Mouse (Mus musculus) monocyte, adult 5-6 weeks (primary cell): ENCODE measurements around the gene Ikzf3. TPM values are rescaled to one million over a fixed set of nuclear protein-coding genes. Genes with fewer than 3 reads are reported as not detected.

ENCODE experiments used
- ATAC-seq: fragments of 153-309, 156-312 bp; replicated peaks from 2 replicates; pipeline ENCODE4 v1.8.0; 2017; ENCODE audit warnings: mild to moderate bottlenecking; ENCODE audit not compliant: low TSS enrichment, insufficient number of reproducible peaks, severe bottlenecking, poor library complexity, low FRiP score
- total RNA-seq: library from RNA; stranded (forward); fragments of 200-1000, 200-491, 200-594 nt; gene quantifications from 3 replicates; pipeline ENCODE4 v1.2.3, GENCODE M21; 2017

Gene Ikzf3
- total RNA-seq, 1 experiment from 2014 or later, result 102 TPM

DNA sequence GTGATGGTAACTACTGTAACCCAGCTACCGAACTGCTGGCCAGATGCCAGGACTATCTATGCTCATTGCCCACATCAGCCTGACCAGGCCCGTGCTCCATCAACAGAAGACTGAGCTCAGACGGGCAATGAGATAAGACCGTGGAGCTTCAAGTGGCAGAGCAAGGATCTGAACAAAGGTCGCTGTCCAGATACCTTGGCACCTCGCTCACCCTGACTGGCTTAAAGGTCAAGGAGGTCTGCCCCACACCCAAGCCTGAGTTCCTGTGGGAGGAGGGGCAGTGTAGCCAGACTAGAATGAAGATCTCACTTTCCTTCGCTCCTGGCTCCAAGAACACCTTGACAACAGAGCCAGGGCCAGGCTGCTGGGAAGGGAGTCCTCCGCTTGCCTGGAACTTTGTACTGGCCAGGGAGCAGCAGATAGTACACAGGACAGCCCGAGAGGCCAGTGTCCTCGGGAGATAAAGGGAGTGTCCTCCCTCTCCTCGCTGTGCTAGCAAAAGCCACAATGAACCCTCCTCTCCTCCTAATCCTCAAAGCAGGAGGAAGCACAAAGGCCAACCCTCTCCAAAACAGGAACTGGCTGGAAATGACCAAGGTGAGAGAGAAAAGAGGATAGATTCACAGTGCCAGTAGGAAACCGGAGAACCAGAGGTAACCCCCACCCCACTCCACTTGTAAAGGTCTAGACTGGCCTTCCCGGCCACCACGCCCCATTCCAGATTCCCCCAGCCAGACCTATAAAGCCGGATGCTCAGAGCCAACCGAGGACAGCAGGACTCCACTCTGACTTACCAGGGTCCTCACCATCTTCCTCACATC, 34.7 kb upstream of the Ikzf3 start:
- ATAC-seq, result no peak

DNA sequence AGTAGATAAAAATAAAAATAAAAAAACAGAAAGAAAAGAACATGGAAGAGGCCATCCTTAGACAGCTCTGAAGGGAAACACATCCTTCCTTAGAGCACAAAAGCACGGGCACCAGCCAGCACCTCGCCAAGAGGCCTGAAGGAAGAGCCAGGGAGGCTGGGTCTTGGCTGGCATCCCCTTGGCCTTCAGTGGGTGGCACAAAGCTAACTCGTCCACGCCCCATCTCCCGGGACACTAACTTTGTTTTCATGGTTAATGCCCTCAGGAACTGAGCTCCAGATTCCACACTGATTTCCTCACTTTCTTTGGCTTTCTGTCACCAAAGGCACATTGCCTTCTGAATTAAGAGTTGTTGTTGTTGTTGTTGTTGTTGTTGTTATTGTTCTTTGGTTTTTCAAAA, 31.9 kb upstream of the Ikzf3 start:
- no peak for ATAC-seq

DNA sequence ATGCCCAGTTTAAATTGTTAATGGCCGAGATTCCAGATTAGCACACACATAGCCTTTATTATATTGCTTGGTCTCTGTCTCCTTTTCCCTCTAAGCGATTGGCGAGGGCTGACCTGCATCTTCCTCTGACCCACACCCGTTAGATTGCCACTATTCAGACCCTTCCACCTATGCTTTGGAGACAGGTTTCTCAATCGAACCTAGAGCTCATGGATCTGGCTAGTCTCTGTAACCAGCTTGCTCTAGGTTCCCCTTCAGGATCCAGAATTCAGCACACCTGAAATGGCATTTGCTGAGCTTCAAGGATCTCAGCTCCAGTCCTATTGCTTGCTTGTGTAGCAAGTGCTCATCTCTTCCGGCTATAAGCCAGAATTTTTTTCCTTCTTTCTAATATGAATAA, 23.6 kb upstream of the Ikzf3 start:
- no peak for ATAC-seq

DNA sequence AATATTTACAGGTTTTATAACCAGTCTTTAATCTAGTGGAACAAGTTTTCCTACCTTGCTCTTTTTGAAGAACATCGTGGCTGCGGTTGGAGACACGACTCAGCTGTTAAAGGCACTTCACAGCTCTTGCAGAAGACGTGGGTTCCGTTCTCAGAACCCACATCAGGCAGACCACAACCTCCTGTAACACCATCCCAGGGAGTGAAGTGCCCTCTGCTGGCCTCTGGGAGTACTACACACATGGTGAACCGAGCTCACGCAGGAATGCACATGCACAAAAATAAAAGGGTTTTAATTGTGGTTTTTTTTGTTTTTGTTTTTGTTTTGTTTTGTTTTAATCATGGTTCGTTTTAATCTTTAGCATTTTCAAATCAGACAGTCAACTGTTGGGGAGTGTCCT, 22.5 kb upstream of the Ikzf3 start:
- no peak for ATAC-seq

DNA sequence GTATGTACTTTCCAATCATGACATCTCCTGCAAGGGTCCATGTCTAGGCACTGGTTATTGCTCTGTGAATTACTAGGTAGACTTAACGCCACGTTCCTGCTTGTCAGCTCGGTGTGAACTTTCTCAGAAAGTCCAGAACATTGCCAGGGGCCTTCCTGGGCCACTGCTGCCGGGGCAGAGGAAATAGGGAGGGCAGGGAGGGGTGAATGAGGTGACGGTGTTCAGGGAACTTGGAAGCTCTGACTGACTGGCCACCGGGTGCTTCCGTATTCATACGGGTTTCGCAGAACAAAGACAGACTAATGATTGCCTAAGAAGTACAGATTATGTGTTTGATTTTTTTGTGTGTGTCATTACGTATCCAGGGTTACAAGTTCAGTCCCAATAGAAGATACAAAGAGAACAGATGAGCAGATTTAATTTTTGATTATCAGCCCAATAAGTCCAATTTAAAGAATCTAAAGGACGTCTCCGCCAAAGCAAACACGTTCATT, 18.1 kb upstream of the Ikzf3 start:
- ATAC-seq, result no peak

DNA sequence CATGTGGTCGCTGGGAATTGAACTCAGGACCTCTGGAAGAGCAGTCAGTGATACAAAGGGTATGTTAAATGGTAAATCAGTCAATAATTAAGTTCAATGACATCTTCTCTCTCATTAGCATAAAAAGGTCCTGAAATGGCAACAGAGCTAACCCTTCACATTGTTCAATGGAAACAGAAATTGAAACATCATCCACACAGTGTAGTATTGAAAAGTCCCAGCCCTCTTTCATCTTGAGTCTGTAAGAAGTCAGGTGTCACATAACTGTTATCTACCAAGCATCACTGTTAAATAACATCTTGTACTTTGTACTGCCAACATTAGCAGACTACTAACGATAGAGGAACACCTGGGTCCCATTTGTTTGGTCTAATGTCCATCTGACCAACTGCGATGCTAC, 17.2 kb upstream of the Ikzf3 start:
- ATAC-seq, result no peak

DNA sequence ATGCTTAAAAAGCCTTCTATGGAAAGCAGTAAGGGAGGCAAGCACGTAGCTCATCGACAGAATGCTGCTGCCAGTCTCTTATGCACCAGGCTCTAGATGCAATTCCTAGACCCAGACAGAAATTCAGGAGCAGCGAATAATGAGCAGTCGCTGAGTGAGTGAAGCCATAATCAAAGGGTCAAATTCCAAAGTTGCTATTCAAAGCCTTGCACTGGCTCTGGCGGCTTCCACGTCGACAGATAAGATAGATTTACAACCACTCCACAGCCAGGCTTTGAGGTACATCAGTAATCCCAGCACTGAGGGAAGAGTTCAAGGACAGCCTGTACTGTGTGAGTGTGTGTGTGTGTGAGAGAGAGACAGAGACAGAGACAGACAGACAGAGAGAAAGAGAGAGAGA, 15.1 kb upstream of the Ikzf3 start:
- ATAC-seq, result no peak

DNA sequence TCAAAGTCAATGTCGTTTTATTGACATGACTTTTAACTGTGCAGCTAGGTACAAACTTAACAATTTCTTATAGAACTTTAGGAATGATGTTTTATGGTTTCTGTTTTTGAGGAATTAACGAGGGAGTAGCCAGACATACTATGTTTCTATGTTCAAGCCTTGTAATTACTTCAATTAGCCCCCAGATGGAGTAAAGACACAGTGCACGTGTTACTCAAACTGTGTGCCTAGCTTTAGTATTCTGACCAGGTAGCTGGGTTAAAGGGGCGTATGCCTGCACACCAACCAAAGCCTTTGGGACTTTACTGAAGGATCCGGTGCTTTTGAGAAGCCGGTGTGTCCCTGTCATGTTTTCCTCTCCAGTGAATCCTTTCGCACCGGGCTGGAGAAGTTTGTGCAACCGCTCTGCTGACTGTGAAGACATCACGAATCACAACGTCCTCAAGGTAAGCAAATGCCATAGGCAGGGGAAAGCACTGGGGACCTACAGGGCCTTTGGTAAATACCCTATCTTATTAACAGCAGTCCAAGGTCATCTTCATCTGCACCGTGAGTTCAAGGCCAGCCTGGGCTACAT, 9.4 kb upstream of the Ikzf3 start:
- ATAC-seq, result no peak

DNA sequence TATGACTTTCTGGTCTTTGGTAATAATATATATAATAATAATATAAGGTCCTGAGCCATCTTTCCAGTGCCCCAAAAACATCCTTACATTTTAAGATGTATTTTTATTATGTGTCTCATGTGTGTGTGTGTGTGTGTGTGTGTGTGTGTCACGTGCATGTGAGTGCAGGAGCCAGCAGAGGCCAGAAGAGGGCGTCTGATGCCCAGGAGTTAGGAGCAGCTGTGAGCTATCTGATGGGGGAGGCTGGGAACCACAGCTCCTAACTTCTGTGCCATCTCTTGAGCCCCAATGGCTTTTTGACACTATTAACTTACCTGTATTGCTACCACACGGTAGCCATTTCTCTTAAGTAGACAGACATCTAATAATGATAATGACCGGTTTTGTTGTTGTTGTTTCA, 8.1 kb upstream of the Ikzf3 start:
- ATAC-seq, result no peak

DNA sequence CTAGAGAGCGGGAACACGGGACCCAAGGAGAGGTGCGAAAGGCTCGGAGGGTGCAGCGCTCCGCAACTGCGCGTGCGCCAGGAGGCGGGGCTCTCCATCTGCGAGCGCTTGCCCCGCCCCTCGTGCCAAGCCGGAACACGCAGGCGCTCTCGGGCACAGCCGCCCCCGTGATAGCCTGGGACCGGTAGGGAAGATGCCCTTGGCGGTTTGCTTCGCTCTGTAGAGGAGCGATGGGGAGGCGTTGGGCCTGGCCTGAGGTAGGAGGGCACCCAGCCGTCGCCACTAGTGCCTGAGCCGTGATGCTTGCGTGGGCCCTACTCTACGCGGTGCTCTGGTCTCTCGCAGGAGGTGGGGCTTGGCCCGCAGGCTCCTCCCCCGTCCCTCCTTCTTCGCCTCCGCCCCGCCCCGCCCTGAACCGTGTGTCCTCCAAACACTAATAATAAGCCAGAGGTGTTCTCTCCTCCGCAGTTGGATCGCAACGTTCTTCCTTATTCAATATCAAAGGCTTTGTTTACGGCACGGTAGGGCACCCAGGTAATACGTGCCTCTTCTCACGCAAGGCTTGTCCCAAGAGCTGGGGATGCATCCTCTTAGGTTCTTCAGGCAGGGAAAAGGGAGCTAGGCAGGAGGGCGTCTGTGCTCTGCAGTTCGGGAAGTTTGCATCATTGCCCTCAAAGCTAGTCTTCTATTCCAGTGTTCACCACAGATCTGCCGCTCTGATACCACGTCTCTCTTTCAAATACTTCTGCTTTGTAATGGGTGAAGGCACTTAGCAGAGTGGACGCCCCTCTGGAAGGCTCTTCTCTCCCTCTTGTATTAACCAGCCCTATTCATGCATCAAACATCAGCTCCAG, 5.4 kb upstream of the Ikzf3 start, which contains the start of gene Zpbp2:
Gene Zpbp2 (plus strand): TSS at position 123 of the 854 bp plus-strand sequence.
- peak; percentile 78 for ATAC-seq

DNA sequence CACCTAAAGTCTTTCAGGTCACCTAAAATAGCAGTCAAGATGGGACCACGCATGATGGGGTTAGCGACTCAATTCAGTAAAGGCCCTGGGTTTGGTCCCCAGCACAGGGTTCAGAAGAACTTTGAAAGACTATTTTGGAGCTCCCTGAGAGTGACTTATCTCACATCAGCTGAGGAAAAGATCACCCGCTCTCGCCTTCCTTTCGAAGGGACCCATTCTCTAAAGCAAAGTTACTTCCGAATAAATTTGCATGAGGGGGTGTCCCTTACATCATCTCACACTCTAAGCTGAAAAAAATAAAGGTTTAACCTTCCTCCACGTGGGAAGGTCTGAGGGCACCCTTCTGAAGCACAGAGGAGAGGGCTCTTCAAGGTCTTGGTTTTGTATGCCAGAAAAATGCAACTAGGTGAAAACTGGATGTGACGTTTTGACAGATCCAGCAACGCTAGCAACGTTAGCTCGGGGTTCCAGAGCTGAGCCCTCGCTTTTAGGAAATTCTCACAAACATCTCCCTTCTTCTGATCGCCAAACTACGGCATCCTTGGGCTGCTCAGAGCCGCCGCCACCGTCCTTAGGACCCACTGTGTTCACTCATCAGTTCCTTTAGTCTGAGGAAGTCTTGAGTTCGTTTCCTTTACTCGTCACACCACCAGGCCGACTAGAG, 4.6 kb upstream of the Ikzf3 start:
- ATAC-seq, result 0 out of 2 replicates have a peak, but pooled peaks have one; percentile 34

DNA sequence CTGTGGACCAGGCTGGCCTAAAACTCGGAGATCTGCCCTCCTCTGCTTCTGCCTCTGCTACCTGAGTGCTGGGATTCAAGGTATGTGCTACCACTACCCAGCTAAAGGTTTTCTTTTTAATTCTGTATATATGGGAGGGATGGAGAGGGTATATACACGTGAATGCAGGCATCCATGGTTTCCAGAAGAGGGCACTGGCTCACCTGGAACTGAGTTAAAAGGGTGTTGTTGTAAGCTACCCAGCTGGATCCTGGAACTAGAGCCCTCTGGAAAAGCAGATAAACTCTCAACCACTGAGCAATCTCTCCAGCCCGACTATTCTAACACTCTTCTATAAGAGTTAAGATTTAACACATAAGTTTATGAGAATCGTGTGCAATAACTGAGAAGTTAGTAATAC, 3.5 kb upstream of the Ikzf3 start:
- no peak for ATAC-seq

DNA sequence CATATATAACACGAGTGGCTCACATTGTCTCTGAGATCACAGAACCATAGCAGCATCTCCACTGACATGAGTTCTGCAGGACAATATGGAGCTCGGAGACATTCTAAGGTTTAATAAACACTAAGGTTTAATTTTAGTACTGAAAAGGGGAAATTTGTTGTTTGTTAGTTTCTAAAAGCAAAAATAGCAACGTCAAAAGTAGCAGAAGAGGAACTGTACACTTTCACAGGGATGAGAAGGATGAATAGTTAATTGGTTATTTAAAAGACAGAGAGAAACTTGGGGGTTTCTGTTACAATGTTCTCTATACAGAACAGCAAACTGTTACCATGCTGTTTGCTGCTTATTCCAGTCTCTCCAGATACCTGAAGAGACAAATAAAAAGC, 1.5 kb upstream of the Ikzf3 start:
- no peak for ATAC-seq

DNA sequence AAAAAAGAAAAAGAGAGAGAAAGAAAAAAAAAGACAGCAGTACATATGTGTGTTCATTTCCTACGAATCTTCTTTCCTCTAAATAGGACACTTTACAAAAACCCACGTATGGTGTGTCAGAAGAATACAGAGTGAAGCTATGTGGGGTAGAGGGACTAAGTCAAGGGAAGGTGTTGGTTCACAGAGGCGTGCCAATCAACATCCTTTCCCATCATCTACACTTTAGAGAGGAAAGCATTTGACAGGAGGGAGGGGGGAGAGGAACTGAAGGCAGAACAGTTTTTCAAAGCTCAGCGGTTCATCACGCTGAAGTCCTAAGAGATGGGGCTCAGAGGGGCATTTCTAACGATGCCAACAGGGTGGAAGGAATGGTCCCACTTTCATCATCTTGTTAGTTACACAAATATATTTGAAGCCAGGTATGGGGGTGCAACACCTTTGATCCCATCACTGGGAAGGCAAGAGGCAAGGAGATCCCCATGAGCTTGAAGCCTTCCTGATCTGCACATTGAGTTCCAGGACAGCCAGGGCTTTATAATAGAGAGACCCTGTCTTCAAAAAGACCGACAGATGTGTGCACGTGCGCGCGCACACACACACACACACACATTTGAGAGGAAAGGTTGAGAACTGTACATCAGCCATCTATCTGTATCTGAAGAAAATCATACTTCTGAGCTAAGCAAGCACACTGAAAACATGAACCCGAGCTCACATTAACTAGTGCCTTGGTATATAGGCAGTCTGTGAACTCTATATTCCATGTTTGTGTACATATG, 887 bp upstream of the Ikzf3 start:
- no peak for ATAC-seq

DNA sequence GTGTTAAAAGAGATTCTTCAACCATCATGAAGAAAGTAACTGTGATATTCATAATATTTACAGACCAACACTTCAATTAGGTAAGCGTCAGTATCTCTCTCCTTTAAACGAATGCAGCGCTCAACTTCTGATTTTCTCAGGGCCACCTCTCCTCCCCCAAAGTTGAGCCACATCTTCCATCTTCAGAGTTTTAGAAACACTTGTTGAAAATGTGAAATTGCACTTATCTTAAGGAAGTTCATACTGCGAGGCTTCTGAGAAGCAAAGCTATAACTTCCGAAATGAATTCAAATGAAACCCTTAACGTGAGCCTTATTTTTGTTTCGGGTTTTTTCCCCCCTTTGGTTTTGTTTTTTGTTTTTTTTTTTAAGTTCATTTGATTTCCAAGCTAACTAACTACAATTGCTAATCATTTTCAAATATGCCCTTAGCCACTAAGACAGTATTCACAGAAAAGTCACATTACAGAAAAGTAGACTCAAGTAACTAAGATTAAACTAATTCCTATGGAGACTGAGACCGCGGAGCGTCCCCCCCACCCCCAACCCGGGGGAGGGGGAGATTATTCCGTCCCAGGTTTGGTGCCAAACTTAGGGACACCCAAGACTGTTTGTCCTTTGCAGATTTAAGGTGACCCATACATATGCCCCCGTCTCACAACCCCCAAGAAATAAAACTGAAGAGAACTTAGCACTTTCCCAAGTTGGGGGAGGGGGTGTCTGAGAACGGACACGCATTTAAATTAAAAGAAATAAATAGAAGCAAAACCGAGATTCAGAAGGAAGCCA, 747 bp downstream of the Ikzf3 start:
- ATAC-seq, result no peak

DNA sequence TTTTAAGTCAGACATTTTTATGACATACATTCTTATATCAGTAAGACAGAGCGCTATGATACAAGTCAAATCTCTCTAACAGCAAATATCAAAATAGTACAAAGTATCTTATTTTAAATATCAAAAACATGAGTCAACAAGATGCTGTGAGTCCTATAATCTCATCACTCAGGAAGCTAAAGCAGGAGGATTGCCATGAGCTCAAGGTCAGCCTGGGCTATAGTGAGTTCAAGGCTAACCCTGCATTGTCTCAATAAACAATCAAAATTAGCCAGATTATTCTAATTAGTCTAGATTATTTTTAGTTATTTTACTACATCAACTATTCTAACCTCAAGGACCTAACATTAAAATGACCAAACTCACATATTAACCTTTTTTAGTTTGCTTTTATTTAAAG, 2.4 kb downstream of the Ikzf3 start:
- no peak for ATAC-seq

DNA sequence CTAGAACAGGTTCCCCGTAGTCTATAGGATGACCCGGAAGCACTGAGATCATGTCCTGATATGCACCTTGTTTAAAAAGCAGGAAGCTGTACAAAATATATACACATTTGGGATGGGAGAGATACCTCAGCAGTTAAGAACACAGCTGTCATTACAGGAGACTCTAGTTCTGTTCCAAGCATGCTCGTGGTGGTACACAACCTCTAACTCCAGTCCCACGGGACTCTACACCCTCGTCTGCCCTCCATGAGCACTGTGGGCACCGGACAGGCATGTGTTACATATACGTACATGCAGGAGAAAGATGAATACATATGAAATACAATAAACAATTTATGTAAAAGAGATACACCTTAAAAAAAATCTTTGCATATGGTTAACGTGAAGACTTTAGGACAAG, 3.3 kb downstream of the Ikzf3 start:
- ATAC-seq, result no peak

DNA sequence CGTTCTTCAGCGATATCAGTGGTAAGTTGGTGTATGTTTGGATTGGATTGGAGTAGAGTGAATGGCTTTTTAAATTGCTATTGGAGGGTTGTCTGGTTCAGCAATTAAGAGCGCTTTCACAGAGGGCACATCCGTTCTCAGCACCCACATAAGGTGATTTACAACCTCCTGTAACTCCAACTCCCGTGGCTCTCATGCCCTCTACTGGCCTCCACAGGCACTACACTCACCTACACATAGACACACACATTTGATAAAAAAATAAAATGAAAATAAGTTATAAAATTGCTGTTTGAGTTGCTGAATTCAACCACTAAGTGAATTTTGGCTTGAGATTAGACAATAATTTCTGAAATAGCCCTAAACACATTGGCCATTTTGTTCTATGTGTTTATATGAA, 5.5 kb downstream of the Ikzf3 start:
- ATAC-seq, result no peak
